Mouse (Mus musculus) neural tube, embryonic 12.5 days (tissue): ENCODE data around the gene Hist1h2af. TPM values are rescaled to one million over a fixed set of nuclear protein-coding genes. Genes with fewer than 3 reads are reported as not detected.
A peak's percentile ranks its signal among the peaks of the same experiment; 100 is the strongest.

Experiments
- ATAC-seq: fragments of 200-750 bp; cut with Nextera tagmentation; 2 replicates; pipeline ENCODE4 v1.8.0; 2017; ENCODE audit warnings: low read depth, mild to moderate bottlenecking, moderate TSS enrichment, moderate library complexity; ENCODE audit not compliant: low FRiP score
- H3K27ac ChIP-seq: fragments of 300-500 bp; sonication (generic); 2 replicates; pipeline ENCODE4 v1.5.1; 2016
- H3K27me3 ChIP-seq: fragments of 300-500 bp; sonication (generic); replicated peaks from 2 replicates; pipeline ENCODE4 v1.6.1; 2016; ENCODE audit warnings: mild to moderate bottlenecking
- H3K36me3 ChIP-seq: fragments of 300-500 bp; sonication (generic); 2 replicates; pipeline ENCODE4 v1.6.1; 2016; ENCODE audit warnings: mild to moderate bottlenecking
- H3K4me1 ChIP-seq: fragments of 300-500 bp; sonication (generic); 2 replicates; pipeline ENCODE4 v1.6.1; 2016
- H3K4me2 ChIP-seq: fragments of 300-500 bp; sonication (generic); replicated peaks from 2 replicates; pipeline ENCODE4 v1.6.1; 2016; ENCODE audit warnings: mild to moderate bottlenecking
- H3K4me3 ChIP-seq: fragments of 300-500 bp; sonication (generic); 2 replicates; pipeline ENCODE4 v1.5.1; 2016
- H3K9ac ChIP-seq: fragments of 300-500 bp; sonication (generic); 2 replicates; pipeline ENCODE4 v1.6.1; 2016; ENCODE audit warnings: mild to moderate bottlenecking
- H3K9me3 ChIP-seq: fragments of 300-500 bp; sonication (generic); 2 replicates; pipeline ENCODE4 v1.6.1; 2016; ENCODE audit warnings: mild to moderate bottlenecking
- WGBS: fragments of 180-500 bp; shearing (Covaris S2); methylation state at CpG from one replicate; pipeline ENCODE4 v1.1.7; 2016; 5-methylcytosine and 5-hydroxymethylcytosine counted together
- polyA plus RNA-seq: library from polyadenylated mRNA; unstranded; fragments of >200 nt; fragmentation: Nextera tagmentation; extraction: Ambion mirVana; gene quantifications from 2 replicates; pipeline ENCODE4 v1.2.1, GENCODE M21; 2016

The Hist1h2af gene
- polyA plus RNA-seq, 1 experiment from 2014 or later, result 5.6 TPM

DNA sequence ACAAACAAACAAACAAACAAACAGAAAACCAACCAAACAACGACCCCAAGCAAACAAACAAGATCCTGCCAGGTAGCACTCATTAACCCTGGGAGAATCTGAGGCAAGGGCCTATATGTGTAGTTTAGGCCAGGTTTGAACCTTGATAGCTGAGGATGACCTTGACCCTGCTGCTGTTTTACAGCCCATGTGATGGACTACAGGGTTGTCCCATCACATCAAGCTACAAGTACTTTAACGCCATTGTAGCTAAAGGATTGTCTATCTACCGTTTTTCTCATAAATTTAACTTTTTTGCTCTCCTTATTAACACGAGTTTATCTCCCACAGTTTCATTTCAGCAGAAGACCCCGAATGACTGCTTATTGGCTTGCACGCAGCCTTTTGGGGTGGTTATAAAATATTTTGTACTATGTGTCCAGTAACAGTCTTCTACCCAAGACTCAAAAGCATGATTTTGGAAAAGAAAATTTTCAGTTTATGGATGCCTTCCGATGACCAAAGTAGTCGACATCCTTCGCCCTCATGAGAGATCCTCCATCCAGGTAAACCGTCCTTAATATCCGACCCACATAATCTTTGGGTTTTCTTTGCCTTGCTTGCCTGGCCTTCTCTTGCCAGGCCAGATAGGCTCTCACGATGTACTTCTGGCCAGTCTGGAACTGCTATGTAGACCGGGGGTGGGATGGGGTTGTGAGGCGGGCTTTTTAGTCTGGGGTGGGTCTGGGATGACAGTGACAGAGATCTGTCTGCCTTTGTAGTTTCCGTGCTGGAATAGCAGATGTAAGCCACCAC lies 17.7 kb upstream of the Hist1h2af start:
- ATAC-seq, result no peak
- Histone ChIP-seq H3K27me3 (no peaks in the 10 kb centered on the region), H3K4me1 (no peaks in the 10 kb centered on the region), H3K9me3 (no peaks in the 10 kb centered on the region), H3K4me3 (peak overlapping the region; percentile 22), H3K9ac (no peak overlapping the region), H3K27ac (no peak overlapping the region), H3K36me3 (no peaks in the 10 kb centered on the region), H3K4me2 (peak overlapping the region; percentile 58)
- 52% methylated on average over 15 of the region's 15 CpGs for WGBS

DNA sequence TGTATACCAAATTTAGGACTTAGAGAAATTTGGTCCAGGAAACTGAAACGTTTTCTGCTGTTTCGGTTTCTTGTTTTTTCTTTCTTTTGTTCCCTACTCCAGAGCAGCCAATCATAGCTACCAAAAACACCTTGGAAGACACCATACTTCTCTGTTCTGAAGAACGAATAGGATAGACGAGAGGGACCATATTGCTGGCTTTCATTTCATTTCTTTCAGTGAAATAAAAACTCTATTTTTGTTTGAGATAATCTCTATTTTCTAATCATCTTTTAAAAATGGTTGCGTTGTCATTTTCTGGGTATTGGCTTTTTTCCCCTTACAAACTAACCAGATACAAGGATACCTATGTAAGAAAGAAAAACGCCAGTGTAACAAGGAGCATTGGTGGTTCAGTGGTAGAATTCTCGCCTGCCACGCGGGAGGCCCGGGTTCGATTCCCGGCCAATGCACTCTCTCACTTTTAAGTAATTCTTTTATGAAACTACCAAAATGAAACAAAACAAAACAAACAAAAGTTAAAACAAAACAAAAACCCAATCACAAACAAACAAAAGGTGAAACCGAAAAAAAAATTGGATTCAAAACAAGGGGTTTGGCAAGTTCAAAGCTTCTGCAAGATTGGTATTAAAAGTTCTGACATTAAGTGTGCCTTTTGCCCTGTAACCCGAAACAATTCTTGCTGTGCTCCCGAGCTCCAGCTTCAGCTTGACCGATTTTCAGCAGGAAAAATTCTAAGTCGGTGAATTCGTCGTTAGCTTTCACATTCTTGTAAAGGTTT lies 16.7 kb upstream of the Hist1h2af start:
- Histone ChIP-seq H3K27ac (no peak overlapping the region), H3K36me3 (no peaks in the 10 kb centered on the region), H3K4me1 (no peaks in the 10 kb centered on the region), H3K9ac (peak overlapping the region; percentile 40; the same call in 1 of the 2 replicates), H3K9me3 (no peaks in the 10 kb centered on the region), H3K27me3 (no peaks in the 10 kb centered on the region), H3K4me3 (peak overlapping the region; percentile 42), H3K4me2 (peak overlapping the region; percentile 64)
- under 1% methylated on average over 19 of the region's 19 CpGs for WGBS
- ATAC-seq, result peak; percentile 70

GRCm38 (mm10) chr13:23517603-23518294 lies 16.0 kb upstream of the Hist1h2af start:
- Histone ChIP-seq H3K27me3 (no peaks in the 10 kb centered on the region), H3K36me3 (no peaks in the 10 kb centered on the region), H3K4me1 (no peaks in the 10 kb centered on the region), H3K4me3 (peak overlapping the region; percentile 42), H3K9me3 (no peaks in the 10 kb centered on the region), H3K27ac (no peak overlapping the region), H3K9ac (peak overlapping the region; percentile 40; the same call in 1 of the 2 replicates), H3K4me2 (peak overlapping the region; percentile 64)
- under 1% methylated on average over 27 of the region's 27 CpGs for WGBS
- ATAC-seq, result peak; percentile 87

GRCm38 (mm10) chr13:23518295-23518603 lies 15.5 kb upstream of the Hist1h2af start:
- no peaks in the 10 kb centered on the region for H3K36me3 ChIP-seq
- H3K9me3 ChIP-seq, result no peaks in the 10 kb centered on the region
- H3K4me1 ChIP-seq, result no peaks in the 10 kb centered on the region
- ATAC-seq, result no peak
- peak overlapping the region; percentile 42 for H3K4me3 ChIP-seq
- no peak overlapping the region for H3K9ac ChIP-seq
- H3K27me3 ChIP-seq, result no peaks in the 10 kb centered on the region
- WGBS, result under 1% methylated on average over 6 of the region's 6 CpGs
- peak overlapping the region; percentile 64 for H3K4me2 ChIP-seq
- H3K27ac ChIP-seq, result no peak overlapping the region

DNA sequence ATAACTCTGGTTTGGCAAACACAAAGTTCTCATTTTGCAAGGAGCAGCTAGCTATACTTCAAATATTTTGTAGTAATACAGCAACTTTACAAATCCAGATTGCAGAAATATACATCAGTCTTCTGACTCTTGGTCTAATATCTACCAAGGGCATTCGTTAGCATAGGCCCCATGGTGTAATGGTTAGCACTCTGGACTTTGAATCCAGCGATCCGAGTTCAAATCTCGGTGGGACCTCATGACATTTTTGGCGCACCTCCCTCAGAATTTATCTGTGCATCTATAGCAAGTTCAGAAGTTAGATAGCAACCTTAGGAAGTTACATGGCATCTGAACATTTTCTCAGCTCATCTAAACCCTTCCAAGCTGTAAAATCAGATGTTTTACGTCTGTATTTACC lies 14.8 kb upstream of the Hist1h2af start:
- Histone ChIP-seq H3K27me3 (no peaks in the 10 kb centered on the region), H3K4me1 (no peaks in the 10 kb centered on the region), H3K27ac (no peak overlapping the region), H3K9me3 (no peaks in the 10 kb centered on the region), H3K4me3 (peak overlapping the region; percentile 20; the same call in 1 of the 2 replicates), H3K36me3 (no peaks in the 10 kb centered on the region), H3K9ac (no peak overlapping the region), H3K4me2 (peak overlapping the region; percentile 64)
- ATAC-seq, result 0 out of 2 replicates have a peak, but pooled peaks have one; percentile 24
- WGBS, result 0% methylated on average over 6 of the region's 6 CpGs

DNA sequence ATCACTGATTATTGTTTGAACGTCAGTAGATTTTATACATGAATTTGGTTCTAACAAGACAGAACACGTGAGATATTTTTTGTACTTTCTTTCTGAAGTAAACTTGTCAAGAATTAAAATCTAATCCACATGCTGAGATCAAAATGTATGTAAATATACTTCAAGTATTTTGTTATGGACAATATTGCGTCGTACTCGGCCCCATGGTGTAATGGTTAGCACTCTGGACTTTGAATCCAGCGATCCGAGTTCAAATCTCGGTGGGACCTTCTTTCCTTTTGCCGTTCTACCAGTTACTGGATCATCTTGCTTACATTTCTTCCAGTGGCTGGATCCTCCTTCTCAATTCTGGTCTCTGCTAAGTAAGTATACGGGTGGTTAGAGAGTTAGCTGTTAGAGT lies 14.3 kb upstream of the Hist1h2af start:
- no peaks in the 10 kb centered on the region for H3K27me3 ChIP-seq
- peak; percentile 34; the same call in 1 of the 2 replicates for ATAC-seq

GRCm38 (mm10) chr13:23521703-23522102 lies 12.0 kb upstream of the Hist1h2af start:
- no peak for ATAC-seq
- Histone ChIP-seq H3K36me3 (no peaks in the 10 kb centered on the region), H3K27me3 (no peaks in the 10 kb centered on the region), H3K4me3 (no peak overlapping the region), H3K4me1 (0 out of 2 replicates have a peak, but pooled peaks cover 5% of the 10 kb centered on the region), H3K27ac (no peak overlapping the region), H3K9me3 (no peaks in the 10 kb centered on the region), H3K9ac (no peak overlapping the region), H3K4me2 (peak overlapping the region; percentile 18; the same call in 1 of the 2 replicates)
- 2% methylated on average over 14 of the region's 14 CpGs for WGBS

More for the DNA sequence above, 14.3 kb upstream of the Hist1h2af start:
- no peak overlapping the region for H3K27ac ChIP-seq
- H3K4me1 ChIP-seq, result 0 out of 2 replicates have a peak, but pooled peaks cover under 1% of the 10 kb centered on the region
- no peak overlapping the region for H3K9ac ChIP-seq
- no peaks in the 10 kb centered on the region for H3K9me3 ChIP-seq
- H3K4me2 ChIP-seq, result peak overlapping the region; percentile 64
- H3K4me3 ChIP-seq, result peak overlapping the region; percentile 20; the same call in 1 of the 2 replicates
- under 1% methylated on average over 10 of the region's 10 CpGs for WGBS
- H3K36me3 ChIP-seq, result no peaks in the 10 kb centered on the region

GRCm38 (mm10) chr13:23523976-23524375 lies 9.7 kb upstream of the Hist1h2af start:
- no peak overlapping the region for H3K4me3 ChIP-seq
- peaks cover 5% of the 10 kb centered on the region; the same call in 1 of the 2 replicates for H3K4me1 ChIP-seq
- WGBS, result 46% methylated on average over 5 of the region's 5 CpGs
- no peak overlapping the region for H3K27ac ChIP-seq
- H3K36me3 ChIP-seq, result no peaks in the 10 kb centered on the region
- no peak overlapping the region for H3K9ac ChIP-seq
- no peak for ATAC-seq
- no peaks in the 10 kb centered on the region for H3K27me3 ChIP-seq
- H3K9me3 ChIP-seq, result no peaks in the 10 kb centered on the region
- H3K4me2 ChIP-seq, result no peak overlapping the region

DNA sequence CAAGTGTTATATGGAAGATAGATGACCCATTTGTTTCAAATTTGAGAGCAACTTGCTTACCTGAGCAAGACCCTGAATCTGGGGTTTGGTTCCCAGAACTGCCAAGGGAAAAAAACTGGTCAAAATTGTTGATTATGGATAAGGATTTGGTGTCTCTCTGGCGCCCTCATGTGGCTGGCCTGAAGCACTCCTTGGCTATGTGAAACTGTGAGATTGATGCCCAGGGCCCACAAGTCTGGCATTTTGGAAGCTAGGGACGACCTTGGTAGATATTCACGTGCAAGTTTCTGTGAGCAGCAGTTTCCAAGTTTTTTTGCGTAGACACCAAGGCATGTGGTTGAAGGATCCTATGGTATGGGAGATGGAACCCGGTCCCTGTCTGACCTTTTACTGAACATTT lies 9.1 kb upstream of the Hist1h2af start:
- 6% methylated on average over 5 of the region's 5 CpGs for WGBS
- no peaks in the 10 kb centered on the region for H3K36me3 ChIP-seq
- ATAC-seq, result no peak
- H3K9me3 ChIP-seq, result no peaks in the 10 kb centered on the region
- no peak overlapping the region for H3K9ac ChIP-seq
- no peak overlapping the region for H3K4me3 ChIP-seq
- H3K4me2 ChIP-seq, result peak overlapping the region; percentile 28; the same call in 1 of the 2 replicates
- H3K27me3 ChIP-seq, result no peaks in the 10 kb centered on the region
- H3K27ac ChIP-seq, result no peak overlapping the region
- H3K4me1 ChIP-seq, result peaks cover 5% of the 10 kb centered on the region; the same call in 1 of the 2 replicates

- ATAC-seq, result no peak
- 2% methylated on average over 10 of the region's 10 CpGs for WGBS
Observed at GRCm38 (mm10) chr13:23525901-23526300, 7.8 kb upstream of the Hist1h2af start.

DNA sequence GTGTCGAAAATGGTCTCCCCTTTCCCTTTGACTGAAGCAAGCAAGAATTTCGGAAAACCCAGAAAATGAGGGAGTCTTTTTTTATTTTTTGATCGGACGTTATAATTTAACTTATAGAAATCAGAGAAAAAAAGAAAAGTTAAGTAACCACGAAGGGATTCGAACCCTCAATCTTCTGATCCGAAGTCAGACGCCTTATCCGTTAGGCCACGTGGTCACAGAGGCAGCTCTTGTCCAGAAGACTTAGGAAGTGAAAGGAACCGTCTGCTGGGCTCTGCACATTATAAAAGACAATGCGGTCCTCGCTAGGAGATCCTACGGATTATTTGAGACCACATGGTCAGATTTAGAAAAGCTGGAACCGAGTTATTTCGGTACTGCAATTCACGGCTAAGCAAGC lies 7.4 kb upstream of the Hist1h2af start:
- WGBS, result under 1% methylated on average over 17 of the region's 17 CpGs
- ATAC-seq, result no peak

More at GRCm38 (mm10) chr13:23525901-23526300, 7.8 kb upstream of the Hist1h2af start:
- Histone ChIP-seq H3K27me3 (no peaks in the 10 kb centered on the region), H3K27ac (no peak overlapping the region), H3K4me1 (peaks cover 5% of the 10 kb centered on the region; the same call in 1 of the 2 replicates), H3K36me3 (no peaks in the 10 kb centered on the region), H3K9ac (no peak overlapping the region), H3K4me3 (peak overlapping the region; percentile 29), H3K9me3 (no peaks in the 10 kb centered on the region), H3K4me2 (peak overlapping the region; percentile 54)

More for the DNA sequence above, 7.4 kb upstream of the Hist1h2af start:
- Histone ChIP-seq H3K4me2 (peak overlapping the region; percentile 54), H3K9ac (peak overlapping the region; percentile 48), H3K36me3 (no peaks in the 10 kb centered on the region), H3K9me3 (no peaks in the 10 kb centered on the region), H3K4me3 (peak overlapping the region; percentile 29), H3K4me1 (peaks cover 5% of the 10 kb centered on the region; the same call in 1 of the 2 replicates), H3K27me3 (no peaks in the 10 kb centered on the region), H3K27ac (peak overlapping the region; percentile 2; the same call in 1 of the 2 replicates)
